Mouse (Mus musculus): ENCODE results near the gene Slc28a2.
"Not testable (repeated sequence)": the region's sequence is repeated elsewhere in the genome, so short reads cannot be mapped to it uniquely, and the experiment has no call there.

Slc28a2 gene

DNA sequence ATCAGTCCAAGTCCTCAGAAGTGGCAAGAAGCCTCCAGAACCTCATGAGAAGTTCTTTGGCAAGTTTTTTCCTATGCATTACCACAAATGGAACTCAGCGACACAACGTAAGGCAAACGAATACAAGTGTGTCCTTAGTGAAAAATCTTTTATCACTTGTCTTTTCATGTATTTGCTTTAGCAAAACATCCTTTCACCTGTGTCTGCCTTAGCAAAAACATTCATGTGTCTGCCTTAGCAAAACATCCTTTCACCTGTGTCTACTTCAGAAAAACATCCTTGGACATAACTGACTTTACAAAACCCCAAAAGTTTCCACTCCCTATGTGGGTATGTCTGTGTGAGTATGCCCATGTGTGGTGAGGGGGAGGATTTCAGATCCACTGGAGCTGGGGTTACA, 42.9 kb downstream of the Slc28a2 start:
- no peak for DNase-seq

DNA sequence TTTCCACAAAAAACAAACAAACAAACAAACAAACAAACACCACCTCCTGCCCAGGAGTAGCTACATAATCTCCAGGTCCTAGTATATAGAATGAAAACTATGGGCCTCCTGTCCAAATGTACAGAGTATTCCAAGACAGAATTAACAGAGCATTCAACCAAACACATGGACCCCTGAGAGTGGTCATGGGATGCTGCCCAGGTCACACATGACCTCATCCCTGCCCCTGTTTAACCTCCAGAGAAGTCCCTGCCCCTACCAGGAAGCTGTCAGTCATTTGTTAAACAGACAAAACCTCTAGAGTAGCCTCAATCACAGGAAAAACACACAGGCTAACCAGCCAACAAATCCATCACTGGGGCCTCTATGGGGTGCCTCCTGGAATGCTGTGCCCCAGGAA, 50.3 kb downstream of the Slc28a2 start:
- no peak for DNase-seq

DNA sequence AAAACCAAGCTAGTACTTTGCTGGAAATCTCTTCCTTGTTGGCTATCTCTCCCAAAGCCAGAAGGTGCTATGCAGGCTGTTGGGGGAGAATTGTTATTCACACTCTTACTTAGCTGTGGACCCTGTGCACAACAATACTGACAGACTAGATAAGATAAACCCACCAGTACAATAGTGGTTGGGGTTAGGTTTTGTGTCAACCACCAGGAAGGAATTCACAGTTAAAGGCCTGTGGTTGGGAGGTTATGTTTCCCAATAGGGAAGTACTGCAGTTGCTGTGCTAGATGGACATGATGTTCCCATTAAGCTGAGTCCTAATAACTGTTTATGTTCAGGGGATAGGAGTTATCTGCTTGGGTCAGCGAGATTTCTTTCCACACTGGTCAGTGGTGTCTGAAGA, 57.5 kb downstream of the Slc28a2 start:
- not testable (repeated sequence) for DNase-seq

DNA sequence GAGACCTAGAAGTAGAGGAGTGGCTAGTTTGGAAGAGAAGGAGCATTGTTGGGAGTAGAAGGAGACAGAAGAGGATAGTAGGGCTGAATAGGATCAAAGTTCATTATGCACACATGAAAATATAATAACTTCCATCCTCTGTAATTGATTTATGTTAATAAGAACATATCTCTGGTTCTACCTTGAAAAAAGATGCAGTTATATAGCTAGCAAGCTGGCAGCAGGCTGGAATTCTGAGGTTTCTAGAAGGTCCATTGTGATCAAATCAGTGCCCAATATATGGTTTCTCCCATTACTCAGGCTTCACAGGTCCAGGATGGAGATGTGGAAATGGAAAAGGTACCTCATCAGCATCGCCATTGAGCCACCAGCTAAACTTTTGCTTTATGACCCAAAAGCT, 58.4 kb downstream of the Slc28a2 start, which contains the start of gene Gm14085:
TSS of gene Gm14085 (plus strand) at position 301 of the 400 bp plus-strand sequence.
- DNase-seq, result no peak

DNA sequence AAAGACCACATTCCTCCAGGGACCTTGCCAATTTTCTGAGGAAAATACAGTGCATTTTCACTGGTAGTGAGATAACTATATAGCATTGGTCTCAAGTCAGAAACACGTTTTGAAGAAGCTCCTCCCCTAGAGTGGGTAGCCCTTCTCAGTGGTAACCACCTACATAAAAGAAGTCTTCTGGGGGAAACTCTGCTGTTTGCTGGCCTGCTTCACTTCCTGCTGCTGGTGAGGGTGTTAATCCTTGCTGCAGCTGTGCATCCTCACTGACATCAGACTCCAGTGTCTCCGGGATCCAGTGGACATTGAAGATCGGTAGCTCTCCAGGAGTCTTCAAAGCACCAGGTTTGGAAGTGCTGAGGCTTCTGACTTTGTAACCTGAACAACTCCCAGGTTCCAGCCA, 59.4 kb downstream of the Slc28a2 start:
- DNase-seq, result not testable (repeated sequence)

DNA sequence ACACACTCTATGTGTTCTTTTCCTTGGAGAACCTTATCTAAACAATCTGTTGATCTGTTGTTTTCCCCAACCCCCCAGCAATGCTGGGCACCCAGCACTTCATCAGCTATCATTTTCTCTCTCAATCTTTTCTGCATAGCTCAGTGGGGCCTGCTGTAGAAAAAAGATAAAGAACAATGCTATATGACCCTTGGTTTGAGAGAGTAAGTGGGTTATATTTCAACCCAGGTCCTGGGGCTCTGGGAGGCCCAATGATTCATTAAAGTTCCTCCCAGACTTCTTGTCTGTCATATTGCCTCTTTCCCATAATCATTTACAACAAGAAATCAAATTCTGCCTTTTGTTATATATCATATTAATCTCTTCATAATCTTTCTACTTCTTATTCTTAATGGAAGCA, 59.8 kb downstream of the Slc28a2 start:
- DNase-seq, result not testable (repeated sequence)

DNA sequence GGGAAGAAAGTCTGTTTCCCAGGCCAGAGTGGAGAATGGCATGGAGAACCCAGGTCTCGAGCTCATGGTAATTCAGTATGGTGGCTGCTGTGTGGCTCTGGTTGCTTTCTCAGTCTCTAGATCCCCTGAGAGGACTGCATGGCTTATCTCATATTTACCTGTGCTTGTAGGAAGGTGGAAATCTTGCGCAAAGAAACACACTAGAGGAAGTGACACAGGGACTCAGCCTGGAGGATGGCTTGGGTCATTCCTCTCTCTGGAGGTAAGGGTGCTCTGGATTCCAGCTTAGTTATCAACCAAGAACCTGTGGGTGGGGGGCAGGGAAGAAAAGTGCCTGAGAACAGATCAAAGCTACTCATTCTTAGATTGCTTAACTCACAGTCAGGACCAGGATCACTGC, 60.4 kb downstream of the Slc28a2 start:
- DNase-seq, result no peak

All from lung, postnatal 4 days (tissue).